Mouse (Mus musculus) stomach, embryonic 16.5 days (tissue): ENCODE data around the gene Pld3. TPM values are rescaled to one million over a fixed set of nuclear protein-coding genes. Genes with fewer than 3 reads are reported as not detected.
A peak's percentile ranks its signal among the peaks of the same experiment; 100 is the strongest.

Source experiments
- ATAC-seq: fragments of 200-750 bp; cut with Nextera tagmentation; 2 replicates; pipeline ENCODE4 v1.8.0; 2017; ENCODE audit warnings: moderate number of reproducible peaks, moderate TSS enrichment; ENCODE audit not compliant: insufficient read depth, low FRiP score
- H3K27ac ChIP-seq: fragments of 300-500 bp; sonication (generic); 2 replicates; pipeline ENCODE4 v1.5.1; 2014; ENCODE audit warnings: low read length
- H3K27me3 ChIP-seq: fragments of 300-500 bp; sonication (generic); 2 replicates; pipeline ENCODE4 v1.6.1; 2014; ENCODE audit warnings: low read length, control low read depth, mixed read lengths; ENCODE audit not compliant: control insufficient read depth, insufficient read depth
- H3K36me3 ChIP-seq: fragments of 300-500 bp; sonication (generic); 2 replicates; pipeline ENCODE4 v1.6.1; 2014; ENCODE audit warnings: low read length; ENCODE audit not compliant: control insufficient read depth, insufficient read depth
- H3K4me1 ChIP-seq: fragments of 300-500 bp; sonication (generic); 2 replicates; pipeline ENCODE4 v1.6.1; 2014; ENCODE audit warnings: low read length, control low read depth, mixed read lengths; ENCODE audit not compliant: control insufficient read depth, insufficient read depth
- H3K4me2 ChIP-seq: fragments of 300-500 bp; sonication (generic); 2 replicates; pipeline ENCODE4 v1.6.1; 2014; ENCODE audit warnings: low read depth, low read length, mixed read lengths
- H3K4me3 ChIP-seq: fragments of 300-500 bp; sonication (generic); replicated peaks from 2 replicates; pipeline ENCODE4 v1.5.1; 2014; ENCODE audit warnings: mild to moderate bottlenecking, low read length
- H3K9ac ChIP-seq: fragments of 300-500 bp; sonication (generic); 2 replicates; pipeline ENCODE4 v1.6.1; 2014; ENCODE audit warnings: low read length
- H3K9me3 ChIP-seq: fragments of 300-500 bp; sonication (generic); replicated peaks from 2 replicates; pipeline ENCODE4 v1.6.1; 2016; ENCODE audit warnings: low read length, control low read depth; ENCODE audit not compliant: control insufficient read depth
- WGBS: fragments of 180-500 bp; shearing (Covaris S2); extraction: QIAGEN DNeasy Blood & Tissue Kit; methylation state at CpG from one replicate; pipeline ENCODE4 v1.1.7; 2014; 5-methylcytosine and 5-hydroxymethylcytosine counted together
- polyA plus RNA-seq: library from polyadenylated mRNA; unstranded; fragments of >200 nt; fragmentation: Nextera tagmentation; extraction: Ambion mirVana; gene quantifications from 2 replicates; pipeline ENCODE4 v1.2.1, GENCODE M21; 2015

The Pld3 gene
- polyA plus RNA-seq, 1 experiment from 2014 or later: 93.5 TPM

- Histone ChIP-seq H3K4me1 (peaks cover 30% of the 10 kb centered on the region), H3K9ac (peak overlapping the region; percentile 69; the same call in 1 of the 2 replicates), H3K27ac (peak overlapping the region; percentile 97; the same call in 1 of the 2 replicates), H3K9me3 (no peaks in the 10 kb centered on the region), H3K27me3 (no peaks in the 10 kb centered on the region), H3K36me3 (no peaks in the 10 kb centered on the region; the same call in 1 of the 2 replicates), H3K4me2 (no peak overlapping the region), H3K4me3 (no peak overlapping the region)
- WGBS: 91% methylated on average over 25 of the region's 25 CpGs
- ATAC-seq: no peak
Measured at GRCm38 (mm10) chr7:27489270-27489869, 63.6 kb downstream of the Pld3 start.

- peak overlapping the region; percentile 84 for H3K4me3 ChIP-seq
- no peaks in the 10 kb centered on the region for H3K27me3 ChIP-seq
- peaks cover 30% of the 10 kb centered on the region for H3K4me1 ChIP-seq
- peak overlapping the region; percentile 93 for H3K9ac ChIP-seq
- no peaks in the 10 kb centered on the region; the same call in 1 of the 2 replicates for H3K36me3 ChIP-seq
- no peaks in the 10 kb centered on the region for H3K9me3 ChIP-seq
- WGBS: 3% methylated on average over 13 of the region's 13 CpGs
- peak overlapping the region; percentile 92 for H3K4me2 ChIP-seq
- peak overlapping the region; percentile 99 for H3K27ac ChIP-seq
- no peak for ATAC-seq
Measured at GRCm38 (mm10) chr7:27487740-27488268, 65.2 kb downstream of the Pld3 start.

GRCm38 (mm10) chr7:27486770-27487697, 66.0 kb downstream of the Pld3 start, which contains the start of gene Sertad1:
Sertad1 (plus strand) TSS chr7:27486910.
- peaks cover 35% of the 10 kb centered on the region for H3K4me1 ChIP-seq
- ATAC-seq: peak; percentile 93
- H3K4me2 ChIP-seq: peak within 1 kb of the TSS; percentile 92
- peak within 1 kb of the TSS; percentile 84 for H3K4me3 ChIP-seq
- H3K36me3 ChIP-seq: no peaks in the 10 kb centered on the region; the same call in 1 of the 2 replicates
- H3K9ac ChIP-seq: peak within 1 kb of the TSS; percentile 93
- no peaks in the 10 kb centered on the region for H3K9me3 ChIP-seq
- H3K27me3 ChIP-seq: no peaks in the 10 kb centered on the region
- H3K27ac ChIP-seq: peak within 1 kb of the TSS; percentile 99
- WGBS: under 1% methylated on average over 77 of the region's 80 CpGs

GRCm38 (mm10) chr7:27486102-27486769, 66.8 kb downstream of the Pld3 start:
- Histone ChIP-seq H3K4me1 (peaks cover 32% of the 10 kb centered on the region), H3K27ac (peak overlapping the region; percentile 99), H3K27me3 (no peaks in the 10 kb centered on the region), H3K9ac (peak overlapping the region; percentile 71), H3K36me3 (no peaks in the 10 kb centered on the region; the same call in 1 of the 2 replicates), H3K4me2 (peak overlapping the region; percentile 92), H3K9me3 (no peaks in the 10 kb centered on the region), H3K4me3 (peak overlapping the region; percentile 84)
- 3% methylated on average over 13 of the region's 13 CpGs for WGBS
- no peak for ATAC-seq

GRCm38 (mm10) chr7:27483860-27484259, 69.2 kb downstream of the Pld3 start:
- H3K4me3 ChIP-seq: no peak overlapping the region
- no peaks in the 10 kb centered on the region for H3K27me3 ChIP-seq
- no peak overlapping the region for H3K4me2 ChIP-seq
- no peak overlapping the region for H3K27ac ChIP-seq
- no peak for ATAC-seq
- peaks cover 23% of the 10 kb centered on the region for H3K4me1 ChIP-seq
- 85% methylated on average over 4 of the region's 4 CpGs for WGBS
- H3K36me3 ChIP-seq: no peaks in the 10 kb centered on the region
- H3K9ac ChIP-seq: no peak overlapping the region
- no peaks in the 10 kb centered on the region for H3K9me3 ChIP-seq

Other genes with a start within 250 kb of the Pld3 start
- 170 and 202 TPM in 2 replicates for gene Ltbp4, start 215.5 kb downstream of the Pld3 start, polyA plus RNA-seq
- 41.0 and 41.7 TPM in 2 replicates for gene Shkbp1, start 197.2 kb downstream of the Pld3 start, polyA plus RNA-seq
- 3.0 TPM in 1 of 2 replicates, not detected in the other for gene Gm20479, start 195.8 kb downstream of the Pld3 start, polyA plus RNA-seq
- gene Sptbn4, start 105.5 kb downstream of the Pld3 start, polyA plus RNA-seq: 0.50 and 0.57 TPM in 2 replicates
- 112 and 113 TPM in 2 replicates for gene Blvrb, start 105.2 kb downstream of the Pld3 start, polyA plus RNA-seq
- 38.1 and 39.4 TPM in 2 replicates for gene Sertad3, start 79.5 kb downstream of the Pld3 start, polyA plus RNA-seq
- 42.0 and 45.9 TPM in 2 replicates for gene Sertad1, start 66.3 kb downstream of the Pld3 start, polyA plus RNA-seq
- 3.7 and 4.0 TPM in 2 replicates for gene Prx, start 53.9 kb downstream of the Pld3 start, polyA plus RNA-seq
- gene Hipk4, start 30.0 kb downstream of the Pld3 start, polyA plus RNA-seq: 0.35 and 0.79 TPM in 2 replicates
- gene 2310022A10Rik, start within 50 bp of the Pld3 start, polyA plus RNA-seq: 23.0 and 25.6 TPM in 2 replicates
- 79.0 and 84.6 TPM in 2 replicates for gene Akt2, start 38.3 kb upstream of the Pld3 start, polyA plus RNA-seq
- gene Ttc9b, start 100.7 kb upstream of the Pld3 start, polyA plus RNA-seq: 0.94 and 1.3 TPM in 2 replicates
- gene Map3k10, start 121.4 kb upstream of the Pld3 start, polyA plus RNA-seq: 2.7 and 4.1 TPM in 2 replicates
- gene Zfp607b, start 136.1 kb upstream of the Pld3 start, polyA plus RNA-seq: 2.5 and 4.1 TPM in 2 replicates
- 27.8 and 28.2 TPM in 2 replicates for gene Zfp60, start 178.2 kb upstream of the Pld3 start, polyA plus RNA-seq